Mouse (Mus musculus): ENCODE data around the gene Map3k11. TPM values are rescaled to one million over a fixed set of nuclear protein-coding genes. Genes with fewer than 3 reads are reported as not detected.

Map3k11 gene
- total RNA-seq (2023), result 10 to 100 TPM; 47.9 to 54.0 TPM

DNA sequence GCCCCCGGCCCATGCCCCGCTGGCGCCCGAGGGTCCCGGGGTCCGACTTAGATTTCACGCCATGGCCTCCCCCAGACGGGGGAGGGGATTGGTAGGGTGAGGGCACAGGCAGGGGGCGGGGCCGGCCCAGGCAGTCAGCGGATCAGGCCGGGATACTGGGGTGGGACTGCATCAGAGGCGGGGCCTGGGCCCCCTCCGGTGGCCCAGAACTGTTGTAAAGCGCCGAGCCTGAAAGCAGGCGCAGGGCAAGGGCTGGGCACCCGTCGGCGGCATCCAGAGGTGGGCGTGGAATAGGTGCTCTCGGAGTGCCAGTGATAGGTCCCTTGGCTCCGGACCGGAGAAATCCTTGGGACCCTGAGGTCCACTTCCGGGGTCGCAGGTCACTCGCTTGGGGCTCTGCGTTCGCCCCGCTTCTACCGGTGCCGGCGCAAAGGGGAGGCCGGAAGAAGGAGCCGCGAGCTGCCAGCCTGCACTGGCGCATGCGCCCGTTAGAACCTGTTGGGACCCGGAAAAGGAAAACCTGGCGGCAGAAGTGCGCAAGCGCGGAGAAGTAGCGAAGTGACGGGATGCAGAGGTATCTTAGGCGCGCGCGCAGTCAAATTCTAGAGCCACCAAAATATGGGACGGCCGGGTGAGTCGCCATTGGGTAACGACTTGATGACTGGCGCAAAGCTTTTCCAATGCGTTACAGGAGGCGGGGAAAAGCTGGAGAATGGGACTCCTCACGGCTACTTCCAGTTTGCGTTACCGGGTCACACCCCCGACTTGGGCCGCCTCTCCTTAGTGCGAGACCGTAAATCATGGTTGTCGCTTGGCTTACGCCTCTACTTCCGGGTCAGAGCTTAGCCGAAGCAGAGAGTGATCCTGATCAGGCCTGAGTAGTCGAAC, at the start of gene Map3k11, which contains the start of gene Pcnx3:
Map3k11 (plus strand) TSS at position 543 of the 888 bp plus-strand sequence.
Pcnx3 (minus strand) TSS at position 709 of the 888 bp plus-strand sequence.

DNA sequence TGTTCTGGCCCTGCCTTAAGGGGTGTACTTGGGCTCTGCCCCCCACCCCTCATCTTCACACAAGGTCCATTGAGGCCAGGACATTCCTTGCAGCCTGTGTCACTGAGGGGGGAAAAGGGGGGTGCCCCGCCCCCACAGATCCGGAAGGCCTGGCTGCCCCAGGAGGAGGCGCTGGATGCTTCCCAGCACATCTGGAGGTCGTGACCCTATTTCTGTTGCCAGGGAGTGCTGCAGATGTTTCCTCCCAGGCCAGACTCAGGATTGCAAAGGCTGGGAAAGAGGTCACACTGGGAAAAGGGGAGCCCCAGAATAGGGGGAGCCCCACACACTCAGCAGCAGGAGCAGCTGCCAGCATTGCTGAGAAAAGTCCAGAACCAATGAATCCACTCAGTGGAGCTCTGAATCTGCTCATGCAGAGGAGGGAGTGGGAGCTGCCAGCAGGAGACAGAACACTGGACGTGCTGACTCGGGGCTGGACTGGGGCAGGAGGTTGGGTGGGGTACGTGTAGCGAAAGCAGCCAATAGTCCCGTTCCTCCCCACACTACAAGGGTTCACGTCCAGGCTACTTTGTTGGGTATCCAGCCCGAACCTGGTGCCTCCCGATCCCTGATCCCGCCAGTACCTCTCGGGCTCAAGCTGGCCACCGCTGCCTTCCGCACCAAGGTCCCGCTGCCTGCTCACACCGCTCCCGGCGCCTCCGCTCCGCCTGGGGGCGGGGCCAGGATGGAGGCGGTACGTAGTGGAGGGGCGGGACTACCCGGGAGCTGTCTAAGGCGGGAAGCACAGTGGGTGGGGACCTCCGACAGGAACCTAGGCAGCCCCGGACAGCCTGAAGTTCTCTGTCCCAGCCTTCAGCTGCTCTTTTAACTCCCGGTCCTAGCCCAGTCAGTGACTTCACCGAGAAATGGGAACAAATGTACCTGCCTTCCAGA, 25.3 kb upstream of the Map3k11 start, which contains the start of gene Sipa1:
Sipa1 (minus strand) TSS at position 727 of the 933 bp plus-strand sequence.

DNA sequence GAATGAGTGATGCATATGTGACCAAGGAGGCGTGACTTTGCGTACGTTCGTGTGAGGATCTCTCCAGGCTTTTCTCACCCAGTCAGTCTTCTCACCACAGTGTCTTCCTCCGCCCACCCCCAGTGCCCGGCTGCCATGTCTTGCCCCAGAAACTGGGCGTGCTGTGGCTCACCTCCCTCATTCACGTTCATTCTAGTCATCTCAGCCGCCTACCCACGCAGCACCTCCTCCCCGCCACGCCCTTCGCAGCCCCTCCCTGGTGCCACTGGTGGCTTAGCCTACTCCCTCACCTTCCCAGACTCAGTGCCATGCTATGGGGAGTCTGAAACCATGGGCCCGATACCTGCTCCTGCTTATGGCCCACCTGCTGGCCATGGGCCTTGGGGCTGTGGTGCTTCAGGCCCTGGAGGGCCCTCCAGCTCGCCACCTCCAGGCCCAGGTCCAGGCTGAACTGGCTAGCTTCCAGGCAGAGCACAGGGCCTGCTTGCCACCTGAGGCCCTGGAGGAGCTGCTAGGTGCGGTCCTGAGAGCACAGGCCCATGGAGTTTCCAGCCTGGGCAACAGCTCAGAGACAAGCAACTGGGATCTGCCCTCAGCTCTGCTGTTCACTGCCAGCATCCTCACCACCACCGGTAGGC, 15.7 kb downstream of the Map3k11 start, which contains the start of gene Kcnk7:
Kcnk7 (plus strand) TSS at position 205 of the 638 bp plus-strand sequence.

DNA sequence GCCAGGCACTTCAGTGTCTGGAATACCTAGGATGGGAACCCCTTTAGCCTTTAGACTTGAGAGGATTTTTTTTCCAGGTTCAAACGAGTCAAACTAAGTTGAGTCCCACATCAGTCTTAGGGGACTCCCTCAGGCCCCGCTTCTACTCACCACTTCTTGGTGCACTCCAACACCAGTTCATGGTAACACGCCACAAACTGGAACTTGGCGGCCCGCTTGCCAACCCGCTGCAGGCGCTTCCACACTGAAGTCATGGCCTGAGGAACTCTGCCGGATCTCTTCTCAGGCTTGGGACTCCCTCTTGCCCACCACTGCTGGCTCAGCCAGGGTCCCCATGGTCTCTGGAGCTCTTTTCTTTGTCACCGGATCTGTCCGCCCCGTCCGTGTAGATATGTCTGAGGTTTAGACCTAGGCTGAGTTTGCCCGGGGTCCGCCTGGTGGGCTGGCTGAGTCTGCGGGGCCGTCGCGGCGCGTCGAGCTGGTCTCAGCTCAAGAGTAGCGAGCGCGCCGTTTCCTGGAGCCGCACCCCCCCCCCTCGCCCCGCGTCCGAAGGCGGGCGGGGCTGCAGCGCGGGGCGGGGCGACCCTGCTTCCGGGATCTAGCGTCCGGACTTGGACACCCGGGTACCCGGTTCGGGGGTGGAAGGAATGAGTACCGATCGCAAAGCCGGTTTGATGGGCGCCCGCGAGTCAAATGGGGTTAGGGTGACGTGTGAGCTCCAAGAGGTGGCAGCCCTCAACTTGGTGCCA, 37.4 kb downstream of the Map3k11 start, which contains the start of gene Ehbp1l1:
Ehbp1l1 (minus strand) TSS at position 551 of the 749 bp plus-strand sequence.

DNA sequence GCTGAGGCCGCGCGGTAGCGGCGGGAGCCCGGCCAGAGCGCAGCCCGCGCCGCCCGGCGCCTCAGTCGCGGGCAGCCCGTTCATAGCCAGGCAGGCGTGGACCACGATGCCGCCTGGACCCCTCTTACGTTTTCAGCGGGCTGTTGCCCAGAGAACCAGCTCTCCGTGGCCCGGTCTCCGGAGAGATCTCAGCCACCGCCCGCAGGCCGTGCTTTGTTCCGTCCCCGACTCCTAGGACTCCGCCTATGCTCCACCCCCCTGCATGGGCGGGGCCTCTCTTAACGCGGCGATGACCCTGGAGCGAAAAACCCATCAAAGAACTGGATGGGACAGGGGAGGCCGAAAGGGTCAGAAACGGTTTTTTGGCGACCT, 40.9 kb downstream of the Map3k11 start, which contains the start of gene Fam89b:
Fam89b (minus strand) TSS at position 210 of the 372 bp plus-strand sequence.

DNA sequence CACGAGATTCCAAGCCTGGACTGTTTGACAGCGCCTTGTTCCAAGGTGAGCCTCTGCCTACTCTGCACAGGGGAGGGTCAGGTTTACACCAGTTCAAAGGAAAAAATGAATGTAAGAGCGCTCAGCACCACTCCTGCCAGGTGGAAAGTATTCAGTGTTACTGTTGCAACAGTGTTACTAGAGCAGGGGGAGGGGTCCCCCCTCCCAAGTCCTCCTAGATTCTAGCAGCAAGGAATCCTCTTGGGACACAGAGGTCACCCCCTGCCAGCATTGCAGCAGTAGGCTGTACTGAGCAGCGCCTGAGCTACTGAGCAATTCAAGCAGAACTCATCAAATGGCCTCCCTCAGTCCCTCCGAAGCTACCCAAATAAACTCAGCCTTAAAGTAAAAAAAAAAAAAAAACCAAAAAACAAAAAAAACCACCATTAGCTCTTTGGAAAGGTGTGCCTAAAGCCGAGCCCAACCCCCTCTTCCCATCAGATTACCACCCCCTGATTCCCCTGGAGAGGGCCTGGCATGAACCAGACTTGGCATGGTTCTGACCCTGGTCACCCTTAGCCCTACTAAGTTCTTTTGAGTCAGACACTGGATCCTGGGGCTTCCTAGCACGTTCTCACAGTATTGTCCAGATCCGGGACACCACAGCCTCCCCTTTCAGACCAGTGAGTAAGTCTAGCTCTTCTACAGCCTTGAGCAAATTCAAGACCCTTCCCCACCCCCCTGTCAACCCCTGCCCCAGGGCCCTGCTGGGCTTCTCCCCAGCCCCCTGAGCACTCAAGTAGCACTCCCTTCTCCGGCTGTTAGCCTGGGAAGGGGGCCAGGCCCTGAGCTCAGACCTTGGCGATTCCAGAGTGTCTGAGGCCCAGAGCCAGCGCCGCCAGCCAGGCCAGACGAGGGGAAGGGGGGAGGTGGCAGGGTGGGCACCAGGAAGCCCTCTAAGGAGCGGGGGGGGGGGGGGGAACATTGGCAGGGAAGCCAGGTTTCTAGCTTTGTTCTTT, 52.1 kb downstream of the Map3k11 start, which contains the start of gene Ltbp3:
Ltbp3 (plus strand) TSS at position 585 of the 998 bp plus-strand sequence.

Other genes starting within 250 kb of the Map3k11 start
- gene Fosl1, start 241.2 kb upstream of the Map3k11 start, total RNA-seq (2023), result not detected
- gene Ccdc85b, start 230.8 kb upstream of the Map3k11 start, total RNA-seq (2023), result 1 to 10 TPM; 7.1 TPM
- 10 to 100 TPM; 85.7 to 89.0 TPM for gene Fibp, start 228.1 kb upstream of the Map3k11 start, total RNA-seq (2023)
- 100 to 1,000 TPM; 168 to 233 TPM for gene Ctsw, start 220.2 kb upstream of the Map3k11 start, total RNA-seq (2023)
- gene Efemp2, start 214.8 kb upstream of the Map3k11 start, total RNA-seq (2023), result 1 to 10 TPM; 1.6 to 3.4 TPM
- 10 to 100 TPM; 46.1 to 52.7 TPM for gene Mus81, start 200.3 kb upstream of the Map3k11 start, total RNA-seq (2023)
- 1,000 to 10,000 TPM; 1,462 to 1,487 TPM for gene Cfl1, start 198.3 kb upstream of the Map3k11 start, total RNA-seq (2023)
- gene 1700020D05Rik, start 185.0 kb upstream of the Map3k11 start, total RNA-seq (2023), result 1 to 10 TPM; 2.1 to 2.6 TPM
- 10 to 100 TPM in 1 of 2 experiments, 1 to 10 TPM in 1; 9.2 to 10.5 TPM for gene Snx32, start 178.2 kb upstream of the Map3k11 start, total RNA-seq (2023)
- not detected for gene Ovol1, start 128.1 kb upstream of the Map3k11 start, total RNA-seq (2023)
- 10 to 100 TPM; 25.5 to 26.2 TPM for gene Ap5b1, start 120.7 kb upstream of the Map3k11 start, total RNA-seq (2023)
- gene Rnaseh2c, start 86.9 kb upstream of the Map3k11 start, total RNA-seq (2023), result 100 to 1,000 TPM; 113 TPM
- gene Kat5, start 78.5 kb upstream of the Map3k11 start, total RNA-seq (2023), result 100 to 1,000 TPM; 120 to 134 TPM
- gene Rela, start 51.3 kb upstream of the Map3k11 start, total RNA-seq (2023), result 100 to 1,000 TPM; 129 to 143 TPM
- 100 to 1,000 TPM; 205 to 236 TPM for gene Sipa1, start 25.0 kb upstream of the Map3k11 start, total RNA-seq (2023)
- 100 to 1,000 TPM; 154 to 180 TPM for gene Pcnx3, start 166 bp downstream of the Map3k11 start, total RNA-seq (2023)
- 1 to 10 TPM; 1.1 to 1.3 TPM for gene Kcnk7, start 15.6 kb downstream of the Map3k11 start, total RNA-seq (2023)
- 10 to 100 TPM; 33.2 to 33.4 TPM for gene Ehbp1l1, start 37.6 kb downstream of the Map3k11 start, total RNA-seq (2023)
- gene Fam89b, start 40.9 kb downstream of the Map3k11 start, total RNA-seq (2023), result 10 to 100 TPM; 33.5 to 40.3 TPM
- gene Ltbp3, start 52.2 kb downstream of the Map3k11 start, total RNA-seq (2023), result not detected
- 10 to 100 TPM; 77.1 to 92.3 TPM for gene Scyl1, start 82.7 kb downstream of the Map3k11 start, total RNA-seq (2023)
- gene Frmd8, start 186.5 kb downstream of the Map3k11 start, total RNA-seq (2023), result 100 to 1,000 TPM; 177 to 193 TPM
- gene Slc25a45, start 189.1 kb downstream of the Map3k11 start, total RNA-seq (2023), result 10 to 100 TPM; 22.3 to 23.2 TPM
- gene Tigd3, start 205.4 kb downstream of the Map3k11 start, total RNA-seq (2023), result 1 to 10 TPM; 4.9 to 6.1 TPM
- 100 to 1,000 TPM; 147 to 183 TPM for gene Dpf2, start 224.3 kb downstream of the Map3k11 start, total RNA-seq (2023)
- gene Cdc42ep2, start 236.1 kb downstream of the Map3k11 start, total RNA-seq (2023), result under 1 TPM in 1 of 2 experiments, not detected in 1; 0.52 TPM

All from T-cell, adult 66 days (primary cell).